Mouse (Mus musculus): ENCODE results near the gene Ndst2. TPM values are rescaled to one million over a fixed set of nuclear protein-coding genes. Genes with fewer than 3 reads are reported as not detected.

Gene Ndst2
- total and polyA plus RNA-seq, 2 experiments from 2014 or later: 8.5 to 20.3 TPM

DNA sequence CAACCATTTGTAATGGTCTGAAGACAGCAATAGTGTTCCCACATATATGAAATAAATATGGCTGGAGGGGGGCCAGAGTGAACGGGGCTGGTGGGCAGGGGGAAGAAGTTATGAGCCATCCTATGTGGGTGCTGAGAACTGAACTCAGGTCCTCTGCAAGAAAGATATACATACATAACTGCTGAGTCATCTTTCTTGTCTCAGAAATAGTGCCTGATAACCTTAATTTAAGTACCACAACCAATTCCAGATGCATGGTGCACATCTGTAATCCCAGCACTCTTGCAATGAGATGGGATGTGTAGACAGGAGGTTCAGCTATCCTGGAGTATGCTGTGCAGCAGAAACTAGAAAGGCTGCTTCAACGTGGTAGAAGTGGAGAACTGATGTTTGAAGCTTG, 52.6 kb downstream of the Ndst2 start:
- H3K27me3 ChIP-seq (ENCODE audit: control insufficient read depth, insufficient read depth, low read length): no peaks in the 10 kb centered on the region
- H3K4me3 ChIP-seq (ENCODE audit: low read depth, low read length): no peak overlapping the region
- H3K27ac ChIP-seq (ENCODE audit: low read depth): peak overlapping the region; percentile 56
- TF ChIP-seq EP300 (IDR thresholded peaks at IDR 0.05; ENCODE audit: low read depth): no peak
- TF ChIP-seq CTCF (IDR thresholded peaks at IDR 0.05; ENCODE audit: low read depth): no peak
- DNase-seq (ENCODE audit: low spot score): no peak
- H3K9ac ChIP-seq (replicated peaks; ENCODE audit: low read depth, low read length): no peak overlapping the region
- no peak for ATAC-seq (ENCODE audit: insufficient read depth, low read depth)
- H3K4me1 ChIP-seq (ENCODE audit: control insufficient read depth, insufficient read depth): no peaks in the 10 kb centered on the region; the same call in 1 of the 2 replicates
- 86% methylated on average over 2 of the region's 2 CpGs for WGBS
- H3K36me3 ChIP-seq (replicated peaks; ENCODE audit: control insufficient read depth, insufficient read depth, low read length): peaks cover 96% of the 10 kb centered on the region
- H3K9me3 ChIP-seq (replicated peaks; ENCODE audit: control insufficient read depth, low read length): no peaks in the 10 kb centered on the region
- no peak overlapping the region for H3K4me2 ChIP-seq (ENCODE audit: low read depth, low read length)

DNA sequence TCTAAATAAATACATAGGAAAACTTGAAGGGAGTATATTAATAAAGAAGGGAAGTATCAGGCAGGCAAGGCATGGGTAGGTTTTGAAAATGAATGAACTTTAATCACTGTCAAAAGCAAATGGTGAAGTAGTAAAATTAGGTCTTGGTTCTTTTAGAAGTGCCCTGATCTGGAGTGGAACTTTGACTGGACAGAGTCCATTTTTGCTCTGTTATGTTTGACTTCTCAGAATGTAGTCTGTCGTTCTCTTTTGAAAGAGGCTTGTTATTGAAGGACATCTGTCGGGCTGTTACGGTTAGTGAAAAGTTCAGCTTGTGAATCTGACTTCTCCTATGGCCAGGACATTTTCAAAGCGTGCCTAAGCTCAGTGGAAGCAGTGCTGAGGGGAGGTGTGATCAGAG, 56.5 kb downstream of the Ndst2 start:
- Histone ChIP-seq H3K27me3 (ENCODE audit: control insufficient read depth, insufficient read depth, low read length) (no peaks in the 10 kb centered on the region), H3K4me1 (ENCODE audit: control insufficient read depth, insufficient read depth) (peaks cover 11% of the 10 kb centered on the region), H3K9me3 (replicated peaks; ENCODE audit: control insufficient read depth, low read length) (no peaks in the 10 kb centered on the region), H3K4me2 (ENCODE audit: low read depth, low read length) (no peak overlapping the region), H3K4me3 (ENCODE audit: low read depth, low read length) (no peak overlapping the region), H3K27ac (ENCODE audit: low read depth) (no peak overlapping the region), H3K36me3 (replicated peaks; ENCODE audit: control insufficient read depth, insufficient read depth, low read length) (peaks cover 67% of the 10 kb centered on the region), H3K9ac (replicated peaks; ENCODE audit: low read depth, low read length) (no peak overlapping the region)
- no peak for ATAC-seq (ENCODE audit: insufficient read depth, low read depth)
- TF ChIP-seq CTCF (IDR thresholded peaks at IDR 0.05; ENCODE audit: low read depth): no peak
- no peak for TF ChIP-seq EP300 (IDR thresholded peaks at IDR 0.05; ENCODE audit: low read depth)
- 83% methylated on average over 4 of the region's 4 CpGs for WGBS
- DNase-seq (ENCODE audit: low spot score): no peak

DNA sequence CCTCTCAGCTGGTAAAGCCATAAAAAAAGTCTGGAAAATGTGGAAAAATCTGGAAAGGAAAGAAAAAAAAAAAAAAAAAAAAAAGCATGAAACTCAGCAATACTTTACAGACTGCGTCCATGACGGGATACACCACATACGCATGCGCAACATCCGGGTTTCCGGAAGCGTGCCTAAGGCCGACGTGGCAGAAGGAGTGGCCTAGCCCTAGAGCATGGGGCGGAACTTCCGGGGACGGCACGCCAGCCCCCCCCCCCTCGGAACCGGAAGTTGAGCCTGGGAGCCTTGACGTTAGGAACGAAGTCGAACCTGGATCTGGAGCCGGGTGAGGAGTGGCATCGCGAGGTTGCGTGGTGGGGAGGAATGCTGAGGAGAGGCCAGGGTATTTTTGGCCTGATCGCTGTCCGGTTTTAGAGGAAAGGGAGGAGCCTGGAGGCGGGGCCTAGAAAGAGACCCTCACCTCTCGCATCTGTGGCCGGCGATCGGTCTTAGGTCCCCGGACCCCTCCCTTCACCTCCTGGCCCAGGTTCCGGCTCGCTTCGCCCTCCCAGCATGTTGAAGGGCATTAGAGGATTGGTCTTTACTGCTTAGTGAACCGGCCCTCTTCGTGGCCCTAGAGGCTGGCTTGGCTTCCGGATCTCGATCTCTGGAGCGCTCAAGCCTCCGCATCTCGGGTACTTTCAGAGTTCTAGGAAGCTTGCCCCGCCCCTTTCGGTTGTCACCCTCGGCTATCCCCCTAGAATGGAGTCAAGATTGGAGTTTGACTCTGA, 60.1 kb downstream of the Ndst2 start, which contains the start of gene Sec24c:
Gene Sec24c, plus strand, starts transcription at position 245 of the 770 bp plus-strand sequence.
- Histone ChIP-seq H3K36me3 (replicated peaks; ENCODE audit: control insufficient read depth, insufficient read depth, low read length) (peaks cover 34% of the 10 kb centered on the region), H3K27me3 (ENCODE audit: control insufficient read depth, insufficient read depth, low read length) (no peaks in the 10 kb centered on the region), H3K9me3 (replicated peaks; ENCODE audit: control insufficient read depth, low read length) (no peaks in the 10 kb centered on the region), H3K4me1 (ENCODE audit: control insufficient read depth, insufficient read depth) (peaks cover 11% of the 10 kb centered on the region; the same call in 1 of the 2 replicates), H3K27ac (ENCODE audit: low read depth) (peak within 1 kb of the TSS; percentile 98), H3K9ac (replicated peaks; ENCODE audit: low read depth, low read length) (peak within 1 kb of the TSS; percentile 79), H3K4me2 (ENCODE audit: low read depth, low read length) (peak within 1 kb of the TSS; percentile 78), H3K4me3 (ENCODE audit: low read depth, low read length) (peak within 1 kb of the TSS; percentile 80)
- TF ChIP-seq EP300 (IDR thresholded peaks at IDR 0.05; ENCODE audit: low read depth) (peak; percentile 87), CTCF (IDR thresholded peaks at IDR 0.05; ENCODE audit: low read depth) (no peak)
- under 1% methylated on average over 35 of the region's 43 CpGs for WGBS
- DNase-seq (ENCODE audit: low spot score) (peak; percentile 96), ATAC-seq (ENCODE audit: insufficient read depth, low read depth) (peak; percentile 95)

DNA sequence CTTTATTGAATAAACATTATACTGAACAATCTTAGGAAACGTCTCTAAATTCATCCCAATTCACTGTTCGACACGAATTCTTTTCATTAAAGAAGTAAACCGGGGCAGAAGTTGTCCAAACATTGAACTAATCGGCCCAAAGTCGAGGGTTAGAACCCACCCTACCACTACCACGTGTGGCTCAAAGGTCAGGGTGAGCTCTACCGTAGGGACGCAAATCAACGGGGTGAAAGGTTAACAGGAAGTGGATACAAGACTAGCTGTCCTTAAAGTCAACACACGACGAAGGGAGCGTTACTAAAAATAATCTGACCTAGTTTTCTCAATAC, 60.7 kb downstream of the Ndst2 start:
- Histone ChIP-seq H3K4me1 (ENCODE audit: control insufficient read depth, insufficient read depth) (peaks cover 15% of the 10 kb centered on the region; the same call in 1 of the 2 replicates), H3K27me3 (ENCODE audit: control insufficient read depth, insufficient read depth, low read length) (no peaks in the 10 kb centered on the region), H3K9ac (replicated peaks; ENCODE audit: low read depth, low read length) (peak overlapping the region; percentile 43; the same call in 1 of the 2 replicates), H3K4me3 (ENCODE audit: low read depth, low read length) (peak overlapping the region; percentile 80), H3K27ac (ENCODE audit: low read depth) (peak overlapping the region; percentile 98), H3K9me3 (replicated peaks; ENCODE audit: control insufficient read depth, low read length) (no peaks in the 10 kb centered on the region), H3K4me2 (ENCODE audit: low read depth, low read length) (peak overlapping the region; percentile 66), H3K36me3 (replicated peaks; ENCODE audit: control insufficient read depth, insufficient read depth, low read length) (peaks cover 28% of the 10 kb centered on the region)
- no peak for TF ChIP-seq EP300 (IDR thresholded peaks at IDR 0.05; ENCODE audit: low read depth)
- TF ChIP-seq CTCF (IDR thresholded peaks at IDR 0.05; ENCODE audit: low read depth): no peak
- 11% methylated on average over 13 of the region's 13 CpGs for WGBS
- ATAC-seq (ENCODE audit: insufficient read depth, low read depth): peak; percentile 45
- DNase-seq (ENCODE audit: low spot score): peak; percentile 52

Small RNA genes within 50 kb of the gene (microRNA-seq; reads per million reads assigned to microRNA genes)
- gene Mir6946: 1.4 reads per million

Other genes with a start within 250 kb of the Ndst2 start
- gene Mss51, start 237.7 kb downstream of the Ndst2 start, total RNA-seq (2014; rRNA removed; ENCODE audit: low replicate concordance): 0.99 TPM in 1 of 2 replicates, not detected in the other
- gene Mss51, start 237.7 kb downstream of the Ndst2 start, polyA plus RNA-seq (2015; fragmentation: Nextera tagmentation; extraction: Ambion mirVana): 0.16 and 0.20 TPM in 2 replicates
- gene Ppp3cb, start 188.0 kb downstream of the Ndst2 start, total RNA-seq (2014; rRNA removed; ENCODE audit: low replicate concordance): 22.7 and 27.1 TPM in 2 replicates
- gene Ppp3cb, start 188.0 kb downstream of the Ndst2 start, polyA plus RNA-seq (2015; fragmentation: Nextera tagmentation; extraction: Ambion mirVana): 23.2 and 25.5 TPM in 2 replicates
- 8.8 and 29.8 TPM in 2 replicates for gene Usp54, start 93.5 kb downstream of the Ndst2 start, total RNA-seq (2014; rRNA removed; ENCODE audit: low replicate concordance)
- 2.8 and 3.0 TPM in 2 replicates for gene Usp54, start 93.5 kb downstream of the Ndst2 start, polyA plus RNA-seq (2015; fragmentation: Nextera tagmentation; extraction: Ambion mirVana)
- 17.7 and 25.0 TPM in 2 replicates for gene Myoz1, start 78.0 kb downstream of the Ndst2 start, total RNA-seq (2014; rRNA removed; ENCODE audit: low replicate concordance)
- gene Myoz1, start 78.0 kb downstream of the Ndst2 start, polyA plus RNA-seq (2015; fragmentation: Nextera tagmentation; extraction: Ambion mirVana): 11.5 and 13.0 TPM in 2 replicates
- gene Synpo2l, start 66.2 kb downstream of the Ndst2 start, total RNA-seq (2014; rRNA removed; ENCODE audit: low replicate concordance): 190 and 249 TPM in 2 replicates
- 96.8 and 104 TPM in 2 replicates for gene Synpo2l, start 66.2 kb downstream of the Ndst2 start, polyA plus RNA-seq (2015; fragmentation: Nextera tagmentation; extraction: Ambion mirVana)
- gene Sec24c, start 60.3 kb downstream of the Ndst2 start, total RNA-seq (2014; rRNA removed; ENCODE audit: low replicate concordance): 71.2 and 91.6 TPM in 2 replicates
- 42.6 and 42.9 TPM in 2 replicates for gene Sec24c, start 60.3 kb downstream of the Ndst2 start, polyA plus RNA-seq (2015; fragmentation: Nextera tagmentation; extraction: Ambion mirVana)
- gene Fut11, start 39.6 kb downstream of the Ndst2 start, total RNA-seq (2014; rRNA removed; ENCODE audit: low replicate concordance): 11.1 and 14.2 TPM in 2 replicates
- gene Fut11, start 39.6 kb downstream of the Ndst2 start, polyA plus RNA-seq (2015; fragmentation: Nextera tagmentation; extraction: Ambion mirVana): 11.4 and 11.9 TPM in 2 replicates
- 159 and 181 TPM in 2 replicates for gene Chchd1, start 31.6 kb downstream of the Ndst2 start, total RNA-seq (2014; rRNA removed; ENCODE audit: low replicate concordance)
- gene Chchd1, start 31.6 kb downstream of the Ndst2 start, polyA plus RNA-seq (2015; fragmentation: Nextera tagmentation; extraction: Ambion mirVana): 243 and 251 TPM in 2 replicates
- gene Zswim8, start 27.0 kb downstream of the Ndst2 start, total RNA-seq (2014; rRNA removed; ENCODE audit: low replicate concordance): 60.1 and 78.8 TPM in 2 replicates
- 11.6 and 14.2 TPM in 2 replicates for gene Zswim8, start 27.0 kb downstream of the Ndst2 start, polyA plus RNA-seq (2015; fragmentation: Nextera tagmentation; extraction: Ambion mirVana)
- gene Camk2g, start 59.5 kb upstream of the Ndst2 start, total RNA-seq (2014; rRNA removed; ENCODE audit: low replicate concordance): 74.5 and 107 TPM in 2 replicates
- gene Camk2g, start 59.5 kb upstream of the Ndst2 start, polyA plus RNA-seq (2015; fragmentation: Nextera tagmentation; extraction: Ambion mirVana): 60.8 and 72.5 TPM in 2 replicates
- gene Plau, start 102.1 kb upstream of the Ndst2 start, total RNA-seq (2014; rRNA removed; ENCODE audit: low replicate concordance): 3.3 and 4.2 TPM in 2 replicates
- gene Plau, start 102.1 kb upstream of the Ndst2 start, polyA plus RNA-seq (2015; fragmentation: Nextera tagmentation; extraction: Ambion mirVana): 0.84 and 0.89 TPM in 2 replicates
- gene Vcl, start 194.8 kb upstream of the Ndst2 start, total RNA-seq (2014; rRNA removed; ENCODE audit: low replicate concordance): 124 and 140 TPM in 2 replicates
- 42.3 and 50.2 TPM in 2 replicates for gene Vcl, start 194.8 kb upstream of the Ndst2 start, polyA plus RNA-seq (2015; fragmentation: Nextera tagmentation; extraction: Ambion mirVana)